Mouse (Mus musculus) hindbrain, postnatal 0 days (tissue): ENCODE results near the gene Tmem126a. TPM values are rescaled to one million over a fixed set of nuclear protein-coding genes. Genes with fewer than 3 reads are reported as not detected.

ENCODE experiments used
- ATAC-seq: fragments of 200-750 bp; cut with Nextera tagmentation; 2 replicates; pipeline ENCODE4 v1.8.0; 2017; ENCODE audit warnings: mild to moderate bottlenecking, moderate TSS enrichment, moderate library complexity
- DNase-seq: peaks from one replicate; pipeline ENCODE4 v3.0.0-alpha.2; 2015; ENCODE audit warnings: low spot score
- H3K27ac ChIP-seq: fragments of 300-500 bp; sonication (generic); 2 replicates; pipeline ENCODE4 v1.5.1; 2014; ENCODE audit warnings: mild to moderate bottlenecking
- H3K27me3 ChIP-seq: fragments of 300-500 bp; sonication (generic); 2 replicates; pipeline ENCODE4 v1.6.1; 2014; ENCODE audit warnings: low read length, mixed read lengths; ENCODE audit not compliant: insufficient read depth
- H3K36me3 ChIP-seq: fragments of 300-500 bp; sonication (generic); 2 replicates; pipeline ENCODE4 v1.6.1; 2014; ENCODE audit warnings: low read length, mixed read lengths; ENCODE audit not compliant: insufficient read depth
- H3K4me1 ChIP-seq: fragments of 300-500 bp; sonication (generic); 2 replicates; pipeline ENCODE4 v1.6.1; 2014; ENCODE audit warnings: antibody characterized with exemption, low read length, mixed read lengths; ENCODE audit not compliant: insufficient read depth
- H3K4me2 ChIP-seq: fragments of 300-500 bp; sonication (generic); 2 replicates; pipeline ENCODE4 v1.6.1; 2014; ENCODE audit warnings: low read depth, mild to moderate bottlenecking, low read length, moderate library complexity, mixed read lengths
- H3K4me3 ChIP-seq: fragments of 300-500 bp; sonication (generic); 2 replicates; pipeline ENCODE4 v1.5.1; 2014; ENCODE audit warnings: low read length
- H3K9ac ChIP-seq: fragments of 300-500 bp; sonication (generic); replicated peaks from 2 replicates; pipeline ENCODE4 v1.6.1; 2014; ENCODE audit warnings: mild to moderate bottlenecking, low read length, moderate library complexity, mixed read lengths
- H3K9me3 ChIP-seq: fragments of 300-500 bp; sonication (generic); 2 replicates; pipeline ENCODE4 v1.6.1; 2016; ENCODE audit warnings: low read length, mixed read lengths
- CTCF ChIP-seq: IDR thresholded peaks from 2 replicates; pipeline ENCODE4 v1.5.1; 2016; ENCODE audit warnings: antibody characterized with exemption, control low read depth, low read depth
- WGBS: fragments of 180-500 bp; shearing (Covaris S2); extraction: QIAGEN DNeasy Blood & Tissue Kit; methylation state at CpG from one replicate; pipeline ENCODE4 v1.1.7; 2014; 5-methylcytosine and 5-hydroxymethylcytosine counted together
- polyA plus RNA-seq: library from polyadenylated mRNA; unstranded; fragments of >200 nt; fragmentation: Nextera tagmentation; extraction: Ambion mirVana; gene quantifications from 2 replicates; pipeline ENCODE4 v1.2.1, GENCODE M21; 2015
- total RNA-seq: library from RNA; depleted of rRNA; stranded (reverse); fragments of >200 nt; gene quantifications from 2 replicates; pipeline ENCODE4 v1.2.3, GENCODE M21; 2014

The Tmem126a gene
- total and polyA plus RNA-seq, 2 experiments from 2014 or later = 55.9 to 139 TPM

DNA sequence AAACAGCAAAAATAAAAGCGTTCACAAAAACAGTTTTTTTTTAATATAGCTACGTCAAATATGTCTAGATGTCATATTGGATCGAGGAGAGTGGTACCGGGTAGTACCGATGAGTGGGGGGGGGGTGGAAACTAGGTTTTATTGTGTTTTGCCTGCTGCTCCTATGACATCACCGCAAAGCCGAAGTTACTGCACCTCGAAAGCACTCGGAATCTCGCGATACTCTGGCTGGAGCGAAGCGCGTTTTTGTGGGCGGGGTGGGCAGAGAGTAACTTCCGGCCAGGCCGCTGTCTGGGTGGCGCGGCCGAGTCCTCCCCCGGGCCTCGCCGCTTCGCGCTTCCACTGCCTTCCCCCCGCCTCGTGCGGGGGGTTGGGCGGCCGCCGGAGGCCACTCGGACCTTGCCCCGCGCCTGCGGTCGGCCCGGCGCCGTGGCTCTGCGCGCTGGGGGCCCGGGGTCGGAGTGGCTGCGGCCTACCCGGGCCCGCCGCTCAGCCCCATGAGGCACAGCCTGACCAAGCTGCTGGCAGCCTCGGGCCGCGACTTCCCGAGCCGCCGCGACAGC is 14.4 kb downstream of the Tmem126a start, which contains the start of gene Crebzf:
TSS of gene Crebzf (plus strand) at position 212 of the 563 bp plus-strand sequence.
- WGBS = 1% methylated on average over 47 of the region's 54 CpGs
- peak within 1 kb of the TSS; percentile 99 for H3K27ac ChIP-seq
- ATAC-seq (peak; percentile 97), DNase-seq (peak; percentile 99)
- H3K9ac ChIP-seq = peak within 1 kb of the TSS; percentile 98
- H3K4me1 ChIP-seq = no peaks in the 10 kb centered on the region
- H3K9me3 ChIP-seq = no peaks in the 10 kb centered on the region
- no peaks in the 10 kb centered on the region for H3K27me3 ChIP-seq
- no peak for TF ChIP-seq CTCF
- peak within 1 kb of the TSS; percentile 90 for H3K4me3 ChIP-seq
- no peaks in the 10 kb centered on the region; the same call in 1 of the 2 replicates for H3K36me3 ChIP-seq
- H3K4me2 ChIP-seq = peak within 1 kb of the TSS; percentile 80

DNA sequence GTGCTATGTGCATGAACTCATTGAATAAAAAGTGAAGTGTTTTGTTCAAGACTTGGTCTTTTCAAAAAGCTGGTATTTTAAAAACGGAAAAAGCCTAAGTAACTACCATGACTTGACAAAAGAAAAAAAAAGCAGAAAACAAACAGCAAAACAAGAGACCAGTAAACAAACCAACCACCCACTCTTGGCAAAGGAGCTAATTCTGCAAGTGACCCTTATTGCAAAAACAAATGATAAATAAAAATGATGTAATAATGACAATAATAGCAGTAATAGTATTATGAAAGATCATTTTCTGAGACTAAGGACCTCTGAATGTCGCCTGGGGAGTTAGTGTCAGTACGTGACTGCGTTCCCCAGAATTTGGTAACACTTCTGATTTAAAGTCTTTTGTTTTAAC is 15.0 kb downstream of the Tmem126a start:
- no peaks in the 10 kb centered on the region for H3K36me3 ChIP-seq
- 0 out of 2 replicates have a peak, but pooled peaks have one; percentile 10 for ATAC-seq
- no peaks in the 10 kb centered on the region for H3K9me3 ChIP-seq
- DNase-seq = peak; percentile 27
- peak overlapping the region; percentile 98 for H3K9ac ChIP-seq
- WGBS = 4% methylated on average over 4 of the region's 4 CpGs
- H3K4me2 ChIP-seq = peak overlapping the region; percentile 80
- H3K4me1 ChIP-seq = no peaks in the 10 kb centered on the region
- no peak for TF ChIP-seq CTCF
- peak overlapping the region; percentile 99 for H3K27ac ChIP-seq
- peak overlapping the region; percentile 90 for H3K4me3 ChIP-seq
- no peaks in the 10 kb centered on the region for H3K27me3 ChIP-seq

DNA sequence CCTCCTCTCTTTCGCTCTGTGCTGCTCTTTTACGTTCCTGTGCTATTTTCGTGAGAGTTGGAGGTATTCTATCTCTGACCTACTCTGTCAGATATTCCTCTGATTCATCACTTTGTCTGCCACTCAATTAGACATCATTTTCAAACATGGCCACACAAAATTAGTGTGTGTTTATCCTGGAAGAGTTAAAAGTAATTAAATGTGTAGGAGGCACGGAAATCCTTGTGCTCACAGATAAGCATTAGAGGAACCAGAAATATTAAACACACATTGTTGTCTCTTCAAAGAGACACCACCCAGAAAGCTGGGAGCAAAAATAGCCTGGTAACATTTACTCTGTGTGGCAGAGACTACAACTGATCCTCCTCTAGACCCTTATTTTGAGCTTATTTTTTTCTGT is 17.0 kb downstream of the Tmem126a start:
- 91% methylated on average over 4 of the region's 4 CpGs for WGBS
- no peak overlapping the region for H3K27ac ChIP-seq
- H3K9me3 ChIP-seq = no peaks in the 10 kb centered on the region
- H3K4me3 ChIP-seq = no peak overlapping the region
- no peak overlapping the region for H3K9ac ChIP-seq
- H3K27me3 ChIP-seq = no peaks in the 10 kb centered on the region
- no peak for TF ChIP-seq CTCF
- no peaks in the 10 kb centered on the region for H3K4me1 ChIP-seq
- no peak overlapping the region for H3K4me2 ChIP-seq
- no peaks in the 10 kb centered on the region for H3K36me3 ChIP-seq
- DNase-seq = no peak
- ATAC-seq = no peak

DNA sequence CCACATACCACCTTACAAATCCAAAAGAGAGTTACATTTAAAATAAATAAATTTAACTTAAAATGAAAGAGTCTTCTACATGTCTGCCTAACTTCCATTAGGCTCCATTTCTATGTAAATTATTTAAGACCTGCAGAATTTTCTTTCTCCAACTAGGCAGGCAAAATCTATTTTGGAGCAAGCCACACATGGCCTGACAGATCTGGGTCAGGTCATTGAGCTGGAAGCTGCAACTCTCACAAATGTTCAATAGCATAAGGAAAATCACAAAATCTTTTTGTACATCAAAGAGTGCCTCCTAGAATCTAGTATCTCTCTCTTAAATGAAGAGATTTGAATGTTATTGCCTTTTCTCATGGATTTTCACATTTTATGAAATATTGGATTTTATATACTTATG is 24.8 kb downstream of the Tmem126a start:
- DNase-seq = no peak
- no peak for ATAC-seq
- H3K9ac ChIP-seq = no peak overlapping the region
- no peak for TF ChIP-seq CTCF
- H3K36me3 ChIP-seq = no peaks in the 10 kb centered on the region
- no peaks in the 10 kb centered on the region for H3K4me1 ChIP-seq
- no peak overlapping the region for H3K4me3 ChIP-seq
- H3K4me2 ChIP-seq = no peak overlapping the region
- no peaks in the 10 kb centered on the region for H3K9me3 ChIP-seq
- no peak overlapping the region for H3K27ac ChIP-seq
- H3K27me3 ChIP-seq = no peaks in the 10 kb centered on the region

DNA sequence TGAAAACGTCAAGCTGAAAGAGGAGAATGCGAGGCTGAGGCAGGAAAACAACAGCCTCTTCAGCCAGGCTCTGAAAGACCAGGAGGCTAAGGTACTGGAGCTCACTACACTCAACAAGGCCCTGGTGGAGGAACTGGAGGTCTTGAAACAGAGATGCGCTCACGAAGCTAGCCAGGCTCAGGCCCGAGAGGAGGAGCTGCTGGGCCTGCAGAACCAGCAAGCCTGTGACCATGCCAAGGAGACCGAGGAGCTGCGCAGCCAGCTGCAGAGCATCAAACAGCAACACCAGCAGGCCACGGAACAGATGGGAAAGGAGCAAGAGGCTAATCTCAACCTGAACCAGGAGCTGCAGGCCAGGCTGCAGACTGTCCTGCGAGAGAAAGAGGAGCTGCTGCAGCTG is 30.0 kb downstream of the Tmem126a start:
- 56% methylated on average over 9 of the region's 9 CpGs for WGBS
- peak overlapping the region; percentile 41 for H3K4me3 ChIP-seq
- no peaks in the 10 kb centered on the region for H3K36me3 ChIP-seq
- H3K4me1 ChIP-seq = peaks cover 5% of the 10 kb centered on the region; the same call in 1 of the 2 replicates
- H3K9me3 ChIP-seq = no peaks in the 10 kb centered on the region
- DNase-seq (no peak), ATAC-seq (no peak)
- H3K4me2 ChIP-seq = peak overlapping the region; percentile 74
- peak overlapping the region; percentile 7; the same call in 1 of the 2 replicates for H3K27ac ChIP-seq
- peak overlapping the region; percentile 36; the same call in 1 of the 2 replicates for H3K9ac ChIP-seq
- TF ChIP-seq CTCF = no peak
- no peaks in the 10 kb centered on the region for H3K27me3 ChIP-seq

DNA sequence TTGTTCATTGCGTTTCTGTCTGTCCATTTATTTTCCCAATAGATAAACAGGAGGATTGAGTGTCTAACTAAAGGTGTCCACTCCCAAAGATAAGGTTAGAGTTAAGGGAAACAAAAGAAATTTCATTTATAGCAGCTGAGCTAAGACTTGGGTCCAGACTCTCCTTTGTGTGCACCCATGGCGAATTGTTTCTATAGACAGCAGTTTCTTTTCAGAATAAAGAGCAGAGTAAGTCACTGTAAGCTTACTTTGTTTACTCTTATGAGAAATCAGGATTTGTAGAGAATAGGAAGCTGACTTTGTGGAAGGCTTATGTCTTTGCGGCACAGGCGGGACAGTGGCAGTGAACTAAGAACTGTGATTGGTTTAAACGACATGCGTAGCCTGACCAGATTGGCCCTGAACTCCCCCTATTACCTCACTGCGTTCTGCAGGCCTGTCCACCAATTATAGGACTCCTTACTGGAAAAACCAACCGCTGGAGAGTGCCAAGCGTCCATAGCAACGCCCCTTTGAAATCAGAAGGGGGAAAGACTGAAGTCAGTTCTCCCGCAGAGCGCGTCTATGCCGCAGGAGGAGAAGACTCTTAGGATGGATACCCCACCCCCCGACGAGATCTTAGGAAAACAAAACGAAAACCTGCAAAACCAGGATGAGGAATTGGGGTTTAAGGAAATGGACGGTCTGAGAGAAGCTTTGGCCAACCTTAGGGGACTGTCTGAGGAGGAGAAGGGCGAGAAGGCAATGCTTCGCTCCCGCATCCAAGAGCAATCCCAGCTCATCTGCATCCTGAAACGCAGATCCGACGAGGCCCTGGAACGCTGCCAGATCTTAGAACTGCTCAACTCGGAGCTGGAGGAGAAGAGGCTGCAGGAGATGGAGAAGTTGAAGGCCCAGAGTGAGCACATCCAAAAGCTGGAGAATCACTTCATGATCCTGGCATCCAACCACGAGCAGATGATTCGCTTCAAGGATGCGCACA is 30.7 kb downstream of the Tmem126a start, which contains the start of gene Ccdc89:
TSS of gene Ccdc89 (plus strand) at position 558 of the 982 bp plus-strand sequence.
- Histone ChIP-seq H3K27ac (peak within 1 kb of the TSS; percentile 21; the same call in 1 of the 2 replicates), H3K9ac (peak within 1 kb of the TSS; percentile 36), H3K4me2 (peak within 1 kb of the TSS; percentile 74), H3K36me3 (no peaks in the 10 kb centered on the region), H3K4me3 (peak within 1 kb of the TSS; percentile 41), H3K9me3 (no peaks in the 10 kb centered on the region), H3K27me3 (no peaks in the 10 kb centered on the region), H3K4me1 (peaks cover 5% of the 10 kb centered on the region; the same call in 1 of the 2 replicates)
- ATAC-seq (peak; percentile 100), DNase-seq (peak; percentile 95)
- WGBS = 17% methylated on average over 29 of the region's 29 CpGs
- TF ChIP-seq CTCF = no peak
